Mouse (Mus musculus) heart, embryonic 12.5 days (tissue): ENCODE results near the gene Foxp1. TPM values are rescaled to one million over a fixed set of nuclear protein-coding genes. Genes with fewer than 3 reads are reported as not detected.

Experiments
- ATAC-seq: fragments of 200-750 bp; cut with Nextera tagmentation; 2 replicates; pipeline ENCODE4 v1.8.0; 2017; ENCODE audit warnings: moderate TSS enrichment, moderate library complexity; ENCODE audit not compliant: insufficient number of reproducible peaks, low FRiP score
- H3K27ac ChIP-seq: fragments of 300-500 bp; sonication (generic); 2 replicates; pipeline ENCODE4 v1.5.1; 2016; ENCODE audit warnings: mild to moderate bottlenecking, moderate library complexity; ENCODE audit not compliant: poor library complexity, severe bottlenecking
- H3K27me3 ChIP-seq: fragments of 300-500 bp; sonication (generic); replicated peaks from 2 replicates; pipeline ENCODE4 v1.6.1; 2016; ENCODE audit warnings: mild to moderate bottlenecking, moderate library complexity
- H3K36me3 ChIP-seq: fragments of 300-500 bp; sonication (generic); 2 replicates; pipeline ENCODE4 v1.6.1; 2016; ENCODE audit warnings: mild to moderate bottlenecking, moderate library complexity
- H3K4me1 ChIP-seq: fragments of 300-500 bp; sonication (generic); replicated peaks from 2 replicates; pipeline ENCODE4 v1.6.1; 2016; ENCODE audit warnings: mild to moderate bottlenecking
- H3K4me2 ChIP-seq: fragments of 300-500 bp; sonication (generic); 2 replicates; pipeline ENCODE4 v1.6.1; 2016; ENCODE audit warnings: mild to moderate bottlenecking, moderate library complexity
- H3K4me3 ChIP-seq: fragments of 300-500 bp; sonication (generic); 2 replicates; pipeline ENCODE4 v1.5.1; 2016; ENCODE audit warnings: mild to moderate bottlenecking
- H3K9ac ChIP-seq: fragments of 300-500 bp; sonication (generic); 2 replicates; pipeline ENCODE4 v1.6.1; 2016; ENCODE audit warnings: mild to moderate bottlenecking, moderate library complexity
- H3K9me3 ChIP-seq: fragments of 300-500 bp; sonication (generic); replicated peaks from 2 replicates; pipeline ENCODE4 v1.6.1; 2016; ENCODE audit warnings: mild to moderate bottlenecking, moderate library complexity
- WGBS: fragments of 180-500 bp; shearing (Covaris S2); methylation state at CpG from one replicate; pipeline ENCODE4 v1.1.7; 2016; 5-methylcytosine and 5-hydroxymethylcytosine counted together
- polyA plus RNA-seq: library from polyadenylated mRNA; unstranded; fragments of >200 nt; fragmentation: Nextera tagmentation; extraction: Ambion mirVana; gene quantifications from 2 replicates; pipeline ENCODE4 v1.2.1, GENCODE M21; 2016

Foxp1 gene
- polyA plus RNA-seq, 1 experiment from 2014 or later, result 91.1 TPM

DNA sequence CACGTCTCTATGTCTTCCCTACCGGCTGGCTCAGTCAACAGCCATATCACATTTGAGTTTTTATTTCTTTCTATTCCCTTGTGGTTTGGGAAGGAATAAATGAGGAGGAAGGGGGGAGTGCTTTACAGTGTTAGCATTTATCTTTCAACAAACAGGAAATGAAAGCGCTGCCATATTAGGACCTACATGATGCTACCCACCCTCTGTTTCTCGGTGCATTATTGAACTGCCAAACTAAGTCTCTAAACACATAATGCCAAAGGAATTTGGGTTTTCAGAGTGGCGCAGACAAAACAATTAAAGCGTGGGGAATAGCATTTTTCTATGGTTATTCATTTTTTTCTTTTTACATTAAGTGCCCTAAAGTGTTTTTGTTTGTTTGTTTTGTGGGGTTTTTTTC lies 566.8 kb downstream of the Foxp1 start:
- no peak overlapping the region for H3K4me2 ChIP-seq
- no peaks in the 10 kb centered on the region for H3K9me3 ChIP-seq
- peaks cover 41% of the 10 kb centered on the region for H3K36me3 ChIP-seq
- H3K9ac ChIP-seq, result no peak overlapping the region
- H3K27ac ChIP-seq, result no peak overlapping the region
- no peak for ATAC-seq
- H3K4me1 ChIP-seq, result peaks cover 23% of the 10 kb centered on the region
- H3K27me3 ChIP-seq, result no peaks in the 10 kb centered on the region
- H3K4me3 ChIP-seq, result no peak overlapping the region
- WGBS, result 68% methylated on average over 6 of the region's 6 CpGs

DNA sequence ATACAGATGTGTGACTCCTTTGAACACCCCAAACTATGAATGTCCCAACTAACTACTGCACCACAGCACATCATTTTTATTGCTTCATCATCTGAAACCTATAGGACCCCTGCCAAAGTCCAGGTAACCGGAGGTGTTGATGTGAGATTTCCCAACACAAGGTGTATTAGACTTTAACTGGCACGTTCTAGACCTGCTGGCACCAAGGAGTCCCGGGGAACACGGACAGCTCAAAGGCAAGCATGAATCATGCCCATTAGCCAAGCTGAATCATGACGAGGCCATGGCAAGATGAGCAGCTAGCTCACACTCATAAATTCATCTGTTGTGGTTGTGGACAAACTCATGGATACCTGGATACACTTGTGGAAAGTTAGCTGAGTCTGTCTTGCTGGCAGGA lies 568.1 kb downstream of the Foxp1 start:
- Histone ChIP-seq H3K27ac (no peak overlapping the region), H3K4me3 (no peak overlapping the region), H3K4me2 (no peak overlapping the region), H3K4me1 (peaks cover 34% of the 10 kb centered on the region), H3K9me3 (no peaks in the 10 kb centered on the region), H3K36me3 (peaks cover 38% of the 10 kb centered on the region), H3K27me3 (no peaks in the 10 kb centered on the region), H3K9ac (no peak overlapping the region)
- ATAC-seq, result no peak
- 88% methylated on average over 5 of the region's 5 CpGs for WGBS

DNA sequence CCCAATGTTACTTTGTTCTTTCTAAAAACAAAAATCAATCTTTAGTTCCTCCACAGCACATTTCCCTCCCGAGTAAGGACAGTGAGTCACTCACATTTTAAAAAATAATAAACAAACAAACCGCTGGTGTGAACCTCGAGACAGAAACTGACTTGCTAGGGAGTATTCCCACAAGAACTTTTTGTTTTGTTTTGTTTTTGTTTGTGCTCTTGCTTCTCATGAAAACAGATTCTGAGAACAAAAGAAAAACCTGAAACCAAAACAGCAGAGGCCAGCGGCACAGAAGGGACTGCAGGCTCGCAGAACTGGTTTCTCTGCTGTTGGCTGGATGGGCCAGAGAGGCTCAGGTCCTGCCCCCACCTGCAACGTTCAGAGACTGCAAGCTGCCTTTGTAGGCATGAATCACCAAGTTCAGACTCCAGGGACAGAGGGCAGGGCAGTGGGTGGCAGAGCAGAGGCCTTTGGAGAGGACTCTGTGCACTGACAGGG lies 572.8 kb downstream of the Foxp1 start:
- ATAC-seq, result no peak
- no peaks in the 10 kb centered on the region for H3K27me3 ChIP-seq
- peaks cover 39% of the 10 kb centered on the region for H3K4me1 ChIP-seq
- 32% methylated on average over 6 of the region's 6 CpGs for WGBS
- no peaks in the 10 kb centered on the region for H3K9me3 ChIP-seq
- H3K4me2 ChIP-seq, result peak overlapping the region; percentile 15; the same call in 1 of the 2 replicates
- no peak overlapping the region for H3K4me3 ChIP-seq
- H3K9ac ChIP-seq, result no peak overlapping the region; the same call in 1 of the 2 replicates
- peak overlapping the region; percentile 43 for H3K27ac ChIP-seq
- H3K36me3 ChIP-seq, result peaks cover 48% of the 10 kb centered on the region

DNA sequence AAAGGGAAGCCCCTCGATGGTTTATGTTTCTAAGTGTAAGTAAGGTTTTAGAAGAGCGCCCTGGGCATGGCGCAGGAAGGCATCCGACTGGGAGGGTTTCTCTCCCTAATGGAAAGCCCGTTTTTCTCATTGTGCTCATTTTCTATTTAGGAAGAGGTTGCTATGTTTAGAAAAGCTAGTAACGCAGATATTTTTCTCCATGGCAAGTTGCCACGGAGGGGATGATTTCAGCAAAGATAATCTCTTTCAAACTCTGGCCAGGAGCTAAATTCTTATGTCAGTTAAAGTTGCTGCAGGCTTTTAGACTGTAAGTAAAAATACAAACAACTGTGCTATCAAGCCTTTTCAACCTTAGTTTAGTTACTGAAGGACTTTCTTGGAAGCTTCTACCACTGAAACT lies 573.2 kb downstream of the Foxp1 start:
- Histone ChIP-seq H3K4me1 (peaks cover 39% of the 10 kb centered on the region), H3K27ac (0 out of 2 replicates have a peak overlapping the region, but pooled peaks have one; percentile 30), H3K27me3 (no peaks in the 10 kb centered on the region), H3K9me3 (no peaks in the 10 kb centered on the region), H3K36me3 (peaks cover 48% of the 10 kb centered on the region), H3K4me3 (no peak overlapping the region), H3K9ac (no peak overlapping the region), H3K4me2 (no peak overlapping the region)
- ATAC-seq, result no peak
- 53% methylated on average over 7 of the region's 7 CpGs for WGBS

GRCm38 (mm10) chr6:98948153-98949141 lies 574.1 kb downstream of the Foxp1 start:
- Histone ChIP-seq H3K9me3 (no peaks in the 10 kb centered on the region), H3K27ac (no peak overlapping the region), H3K9ac (no peak overlapping the region), H3K4me2 (no peak overlapping the region), H3K36me3 (peaks cover 48% of the 10 kb centered on the region), H3K4me1 (peaks cover 39% of the 10 kb centered on the region), H3K4me3 (no peak overlapping the region), H3K27me3 (no peaks in the 10 kb centered on the region)
- no peak for ATAC-seq
- WGBS, result 89% methylated on average over 21 of the region's 21 CpGs

DNA sequence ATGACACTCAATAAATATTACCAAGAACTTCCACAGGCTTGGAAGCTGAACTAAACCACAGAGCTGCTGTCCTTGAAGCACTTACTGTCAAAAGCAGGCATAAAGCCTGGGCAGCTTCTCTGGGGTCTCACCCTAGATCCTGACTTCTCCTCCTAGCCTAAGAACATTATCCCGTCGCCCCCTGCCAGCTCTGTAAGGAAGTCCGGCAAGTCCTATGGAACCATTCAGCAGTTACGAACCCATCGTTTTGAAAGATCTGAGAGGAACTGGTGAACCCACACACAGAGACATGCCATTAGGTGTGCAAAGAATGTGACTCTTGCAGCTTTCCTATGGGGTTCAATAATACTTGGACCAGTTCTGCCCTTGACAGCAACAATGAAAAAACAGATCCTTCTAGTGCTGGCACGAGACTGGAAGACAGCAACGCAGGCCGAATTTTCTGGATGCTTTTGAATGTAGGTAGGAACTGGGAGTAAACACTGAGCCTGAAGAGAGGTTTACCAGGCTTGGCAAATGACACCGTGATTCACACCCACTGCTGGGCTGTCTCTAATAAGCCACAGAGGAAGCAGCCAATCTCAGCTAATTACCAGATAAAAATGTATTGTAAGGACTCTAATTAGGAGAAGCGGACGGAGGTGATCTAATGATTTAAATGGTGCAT lies 574.9 kb downstream of the Foxp1 start:
- Histone ChIP-seq H3K4me2 (no peak overlapping the region), H3K4me1 (peaks cover 39% of the 10 kb centered on the region), H3K27me3 (no peaks in the 10 kb centered on the region), H3K36me3 (peaks cover 47% of the 10 kb centered on the region), H3K9me3 (no peaks in the 10 kb centered on the region), H3K9ac (no peak overlapping the region), H3K27ac (no peak overlapping the region), H3K4me3 (no peak overlapping the region)
- whole genome bisulfite sequencing, result 78% methylated on average over 11 of the region's 11 CpGs
- ATAC-seq, result no peak

GRCm38 (mm10) chr6:98946731-98947130 lies 575.8 kb downstream of the Foxp1 start:
- no peak overlapping the region for H3K4me2 ChIP-seq
- 60% methylated on average over 4 of the region's 4 CpGs for WGBS
- H3K4me3 ChIP-seq, result no peak overlapping the region
- H3K9me3 ChIP-seq, result no peaks in the 10 kb centered on the region
- no peak for ATAC-seq
- peaks cover 38% of the 10 kb centered on the region for H3K4me1 ChIP-seq
- no peak overlapping the region for H3K27ac ChIP-seq
- H3K9ac ChIP-seq, result no peak overlapping the region
- no peaks in the 10 kb centered on the region for H3K27me3 ChIP-seq
- peaks cover 50% of the 10 kb centered on the region for H3K36me3 ChIP-seq

GRCm38 (mm10) chr6:98945496-98946412 lies 576.8 kb downstream of the Foxp1 start:
- Histone ChIP-seq H3K27me3 (no peaks in the 10 kb centered on the region), H3K9me3 (no peaks in the 10 kb centered on the region), H3K4me2 (no peak overlapping the region), H3K36me3 (peaks cover 51% of the 10 kb centered on the region), H3K27ac (no peak overlapping the region), H3K9ac (no peak overlapping the region), H3K4me1 (peaks cover 28% of the 10 kb centered on the region), H3K4me3 (no peak overlapping the region)
- WGBS, result 77% methylated on average over 21 of the region's 21 CpGs
- ATAC-seq, result no peak

- Histone ChIP-seq H3K4me2 (no peak overlapping the region), H3K4me3 (no peak overlapping the region), H3K4me1 (no peaks in the 10 kb centered on the region), H3K36me3 (peaks cover 85% of the 10 kb centered on the region), H3K27ac (no peak overlapping the region), H3K27me3 (no peaks in the 10 kb centered on the region), H3K9ac (no peak overlapping the region), H3K9me3 (no peaks in the 10 kb centered on the region)
- ATAC-seq, result no peak
- 88% methylated on average over 8 of the region's 8 CpGs for WGBS
These were observed 584.2 kb downstream of the Foxp1 start for GRCm38 (mm10) chr6:98938348-98938747.

GRCm38 (mm10) chr6:98937513-98937912 lies 585.0 kb downstream of the Foxp1 start:
- Histone ChIP-seq H3K9me3 (no peaks in the 10 kb centered on the region), H3K9ac (no peak overlapping the region), H3K4me2 (no peak overlapping the region), H3K27ac (no peak overlapping the region), H3K36me3 (peaks cover 86% of the 10 kb centered on the region), H3K4me3 (no peak overlapping the region), H3K27me3 (no peaks in the 10 kb centered on the region), H3K4me1 (no peaks in the 10 kb centered on the region)
- WGBS, result 89% methylated on average over 11 of the region's 11 CpGs
- ATAC-seq, result no peak
